Mouse (Mus musculus): ENCODE results near the gene Prickle2.
A peak's percentile ranks its signal among the peaks of the same experiment; 100 is the strongest.

The Prickle2 gene

DNA sequence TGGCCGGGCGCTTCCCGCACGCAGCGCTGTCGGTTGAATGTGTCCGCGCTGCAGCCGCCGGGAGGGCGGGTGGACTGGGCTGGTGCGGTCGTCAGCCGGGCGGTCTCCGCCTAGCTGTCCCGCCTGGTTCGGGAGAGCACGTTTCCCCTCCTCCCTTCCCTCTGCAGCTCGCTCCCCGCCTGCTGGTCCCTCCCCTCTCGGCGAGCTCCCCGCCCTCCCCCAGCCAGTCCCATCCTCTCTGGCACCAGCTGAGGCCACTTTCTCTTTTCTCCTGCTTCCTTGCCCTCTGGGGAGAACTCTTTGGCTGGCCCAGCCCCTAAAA, at the start of gene Prickle2:
Gene Prickle2 (minus strand): TSS at position 11 of the 322 bp plus-strand sequence.
- DNase-seq (ENCODE audit: low read depth, low spot score): no peak

DNA sequence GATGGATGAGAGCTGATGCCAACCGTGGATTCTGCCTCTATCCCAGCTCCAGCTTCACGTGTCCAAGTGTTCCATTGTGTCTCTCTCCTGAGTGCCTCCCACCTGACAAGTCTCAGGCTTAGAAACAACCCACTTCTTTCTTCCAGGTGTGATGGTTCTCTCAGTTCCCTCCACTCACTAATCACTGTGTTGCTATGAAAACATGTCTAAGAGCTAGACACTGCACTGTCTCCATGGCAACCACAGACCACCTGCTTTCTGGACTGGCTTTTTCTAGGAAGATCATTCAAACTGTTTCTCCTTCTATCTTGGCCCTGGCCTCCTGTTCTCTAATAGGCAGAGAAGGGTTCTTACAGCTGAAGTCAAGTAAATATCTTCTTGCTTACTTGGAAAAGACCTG, 46.8 kb upstream of the Prickle2 start:
- DNase-seq (ENCODE audit: low read depth, low spot score): no peak

- no peak for DNase-seq (ENCODE audit: low read depth, low spot score)
Observed at GRCm38 (mm10) chr6:92749420-92749819, 43.5 kb upstream of the Prickle2 start.

- no peak for DNase-seq (ENCODE audit: low read depth, low spot score)
Observed at GRCm38 (mm10) chr6:92743605-92744004, 37.6 kb upstream of the Prickle2 start.

- DNase-seq (ENCODE audit: low read depth, low spot score): no peak
Observed at GRCm38 (mm10) chr6:92737116-92737515, 31.2 kb upstream of the Prickle2 start.

- no peak for DNase-seq (ENCODE audit: low read depth, low spot score)
Observed at GRCm38 (mm10) chr6:92733651-92734050, 27.7 kb upstream of the Prickle2 start.

GRCm38 (mm10) chr6:92728514-92728913, 22.6 kb upstream of the Prickle2 start:
- no peak for DNase-seq (ENCODE audit: low read depth, low spot score)

DNA sequence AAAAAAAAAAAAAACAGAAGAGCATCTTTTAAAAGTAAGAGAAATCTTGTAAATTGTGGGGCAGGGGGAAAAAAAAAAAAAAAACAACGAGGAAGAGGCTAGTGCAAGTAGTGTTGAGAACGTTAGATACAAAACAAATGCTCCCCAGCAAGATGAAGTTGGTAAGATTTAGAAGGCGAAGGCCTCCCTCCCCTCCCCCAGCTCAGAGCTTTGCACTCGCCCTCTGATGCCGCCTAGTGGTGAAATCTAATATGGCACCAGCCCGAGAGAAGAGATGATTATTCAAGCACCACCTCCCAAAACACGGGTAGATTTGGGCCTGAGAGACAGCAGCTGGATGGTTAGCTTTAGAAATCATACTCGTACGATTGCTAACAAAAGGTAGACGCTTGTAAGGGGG, 22.1 kb upstream of the Prickle2 start:
- DNase-seq (ENCODE audit: low read depth, low spot score): peak; percentile 1

DNA sequence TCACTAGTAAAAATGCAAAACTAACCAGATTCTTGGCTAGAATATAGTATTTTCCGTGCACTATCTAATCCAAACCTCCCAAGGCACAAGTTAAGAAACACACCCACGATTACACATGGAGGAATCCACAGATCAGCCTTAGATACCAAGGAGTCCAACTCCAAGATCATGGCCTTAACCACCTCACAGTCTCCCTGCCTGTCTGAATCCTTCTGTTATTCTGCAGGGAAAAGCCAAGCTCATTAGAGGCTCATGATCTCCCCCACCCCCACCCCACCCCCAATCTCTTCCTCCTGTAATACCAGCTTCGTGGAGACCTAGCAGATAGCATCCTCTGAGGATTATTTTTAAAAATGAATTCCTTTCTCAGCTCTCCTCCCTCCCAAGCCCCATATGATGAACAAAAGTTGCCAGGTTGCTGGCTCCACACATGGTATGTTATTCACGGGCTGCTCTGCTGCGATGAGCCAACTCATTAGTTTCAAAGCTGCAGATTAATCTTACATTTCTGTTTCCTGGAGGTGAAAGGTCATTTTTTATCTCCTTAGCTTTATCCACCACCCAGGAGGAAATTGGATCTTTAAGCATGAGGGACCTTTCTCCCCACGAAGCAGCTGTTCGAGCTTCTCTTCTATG, 21.5 kb upstream of the Prickle2 start:
- DNase-seq (ENCODE audit: low read depth, low spot score): no peak

- no peak for DNase-seq (ENCODE audit: low read depth, low spot score)
Observed at GRCm38 (mm10) chr6:92726121-92726520, 20.2 kb upstream of the Prickle2 start.

DNA sequence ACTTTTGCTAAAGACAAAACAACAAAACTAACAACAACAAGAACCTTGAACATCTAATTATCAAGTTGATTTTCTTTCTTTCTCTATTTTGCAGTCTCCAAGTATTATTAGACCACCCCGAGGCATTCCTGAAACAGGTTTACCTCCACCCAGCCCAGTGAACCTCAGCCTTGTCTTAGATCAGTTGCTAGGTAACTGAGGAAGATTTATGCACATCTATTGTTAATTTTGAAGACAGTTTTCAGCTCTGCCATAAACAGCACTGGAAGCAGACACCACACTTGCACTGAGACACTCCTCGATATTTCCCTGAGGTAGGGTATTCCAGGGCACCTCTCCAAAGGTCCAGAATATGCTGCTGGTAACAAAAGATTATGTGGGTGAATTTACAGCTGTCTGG, 18.4 kb upstream of the Prickle2 start:
- no peak for DNase-seq (ENCODE audit: low read depth, low spot score)

GRCm38 (mm10) chr6:92715806-92716205, 9.9 kb upstream of the Prickle2 start:
- no peak for DNase-seq (ENCODE audit: low read depth, low spot score)

DNA sequence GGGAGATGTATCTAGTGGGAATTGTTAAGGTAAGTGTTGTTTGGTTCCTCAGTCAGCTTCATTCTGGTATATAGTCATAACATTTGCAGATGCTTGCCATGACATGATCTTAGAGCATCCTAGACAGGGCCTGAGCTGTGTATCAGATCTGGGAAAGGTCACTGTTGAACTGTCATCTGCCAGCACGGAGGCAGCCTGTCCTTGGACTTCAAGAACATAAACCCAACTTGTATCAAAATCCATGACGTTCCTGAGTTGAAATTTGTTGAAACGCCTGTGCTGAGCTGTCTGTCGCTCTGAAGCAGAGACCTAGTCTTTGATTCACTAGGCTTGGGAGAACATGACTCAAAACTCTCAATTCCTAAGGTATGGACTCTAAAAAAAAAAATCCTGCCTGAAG, 8.8 kb upstream of the Prickle2 start:
- no peak for DNase-seq (ENCODE audit: low read depth, low spot score)

GRCm38 (mm10) chr6:92708137-92708536, 2.2 kb upstream of the Prickle2 start:
- no peak for DNase-seq (ENCODE audit: low read depth, low spot score)

GRCm38 (mm10) chr6:92705353-92706144, 406 bp downstream of the Prickle2 start:
- no peak for DNase-seq (ENCODE audit: low read depth, low spot score)

DNA sequence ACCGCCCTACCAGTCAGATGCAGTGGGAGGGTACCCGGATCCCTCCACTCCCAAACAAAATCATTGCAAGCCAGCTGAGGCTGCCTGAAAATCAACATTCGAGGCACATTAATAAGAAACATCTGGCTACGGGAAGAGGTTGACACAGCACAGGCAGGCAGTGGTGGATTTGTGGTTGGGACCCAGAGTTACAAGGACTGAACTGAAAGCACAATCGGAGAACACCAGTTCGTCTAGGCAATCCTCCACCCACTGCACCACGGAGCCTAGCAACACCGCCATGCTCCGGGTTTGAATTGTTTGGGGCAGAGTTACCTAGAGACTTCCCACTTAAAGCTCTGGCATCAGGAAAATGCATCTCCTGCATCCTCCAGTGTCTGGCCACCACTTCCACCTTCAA, 1.1 kb downstream of the Prickle2 start:
- DNase-seq (ENCODE audit: low read depth, low spot score): no peak

DNA sequence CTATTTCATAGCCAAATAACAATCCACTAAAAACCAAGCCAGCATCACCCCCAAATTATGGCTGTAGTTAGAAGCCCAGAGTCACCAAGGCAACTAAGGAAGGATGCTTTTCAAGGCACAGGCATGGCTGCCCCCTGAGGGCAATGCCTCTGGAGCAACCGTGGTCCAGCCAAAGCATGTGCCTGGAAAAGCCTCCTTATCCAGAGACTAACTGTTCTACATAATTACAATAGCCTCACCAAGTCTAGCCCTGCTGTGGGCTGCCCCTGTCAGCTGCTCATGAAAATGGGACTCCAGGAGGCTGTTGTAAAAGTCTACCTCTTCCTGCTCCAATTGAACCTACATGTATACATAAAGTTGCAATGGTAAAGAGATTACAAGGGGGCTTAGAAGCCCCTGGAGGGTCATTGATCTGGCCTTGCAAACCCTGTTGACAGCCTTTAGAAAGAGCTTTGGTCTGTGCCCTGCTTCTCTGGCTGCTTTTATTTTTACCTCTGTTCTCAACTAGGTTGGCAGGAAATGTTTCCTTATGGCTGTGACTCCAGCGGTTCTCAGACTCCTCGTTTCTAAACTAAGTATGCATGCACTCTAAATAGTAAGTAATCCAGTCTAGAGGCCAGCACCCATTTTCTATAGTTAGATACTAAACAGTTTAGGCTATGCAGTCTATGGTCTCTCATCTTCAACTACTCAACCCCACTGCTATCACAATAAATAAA, 6.3 kb downstream of the Prickle2 start:
- DNase-seq (ENCODE audit: low read depth, low spot score): no peak

- DNase-seq (ENCODE audit: low read depth, low spot score): no peak
Observed at GRCm38 (mm10) chr6:92697807-92698206, 8.1 kb downstream of the Prickle2 start.

DNA sequence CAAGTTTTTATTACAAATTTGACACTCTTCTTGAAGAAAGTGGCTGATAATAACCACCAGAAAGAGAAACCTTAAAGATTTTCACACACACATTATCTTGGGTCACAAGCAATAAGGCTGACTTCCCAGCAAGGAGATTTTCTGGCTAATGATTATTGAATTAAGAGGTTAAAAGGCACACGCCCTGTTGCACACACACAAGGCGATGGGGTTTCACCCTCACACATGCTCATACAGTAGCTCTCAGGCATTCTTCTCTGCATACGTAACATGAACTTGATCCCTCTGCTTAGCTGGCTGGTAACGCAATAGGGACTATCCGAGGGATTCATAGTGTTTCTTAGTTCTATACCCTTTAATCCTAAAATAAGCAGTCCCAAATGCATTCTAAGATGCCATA, 18.6 kb downstream of the Prickle2 start:
- no peak for DNase-seq (ENCODE audit: low read depth, low spot score)

GRCm38 (mm10) chr6:92674394-92674925, 31.5 kb downstream of the Prickle2 start:
- no peak for DNase-seq (ENCODE audit: low read depth, low spot score)

- DNase-seq (ENCODE audit: low read depth, low spot score): no peak
Observed at GRCm38 (mm10) chr6:92670518-92671147, 35.3 kb downstream of the Prickle2 start.

DNA sequence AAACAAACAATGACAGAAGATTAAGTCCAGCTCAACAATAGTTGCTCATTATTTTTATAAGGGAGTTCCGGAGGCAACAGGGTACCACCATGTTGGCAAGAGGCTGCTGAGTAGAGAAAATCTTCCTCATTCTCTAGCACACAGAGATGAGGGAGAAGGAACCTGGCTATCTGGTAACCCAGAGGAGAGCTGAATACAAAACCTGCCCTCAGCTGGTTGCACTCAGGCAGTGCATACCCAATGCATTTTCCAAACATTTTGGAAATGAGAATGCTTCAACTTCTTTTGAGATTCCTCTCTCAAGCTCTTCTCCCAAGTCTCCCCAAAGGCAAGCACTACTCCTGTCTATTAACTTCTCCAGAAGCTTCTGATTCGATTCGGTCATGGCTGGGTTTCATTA, 36.3 kb downstream of the Prickle2 start:
- DNase-seq (ENCODE audit: low read depth, low spot score): no peak

Measured in A20 (cell line).